Mouse (Mus musculus) adrenal gland, postnatal 14 days (tissue): Measurements from ENCODE around the gene Gm2237. TPM values are rescaled to one million over a fixed set of nuclear protein-coding genes. Genes with fewer than 3 reads are reported as not detected.
A peak's percentile ranks its signal among the peaks of the same experiment; 100 is the strongest.
"Not testable (repeated sequence)": the region's sequence is repeated elsewhere in the genome, so short reads cannot be mapped to it uniquely, and the experiment has no call there.

ENCODE experiments used
- DNase-seq: peaks from one replicate; pipeline ENCODE4 v3.0.0; 2021; ENCODE audit warnings: mixed read lengths
- long read RNA-seq, 2 experiments: library from polyadenylated mRNA; stranded (forward); transcript quantifications; one replicate each; pipeline ENCODE4 v2.0.0; 2021
- total RNA-seq: library from RNA; stranded (reverse); gene quantifications from 2 replicates; pipeline ENCODE4 v1.2.3, GENCODE M21; 2021

Gm2237 gene
- total RNA-seq: 1.9 and 2.1 TPM in 2 replicates
- long read RNA-seq, experiment 1, partial matches to known transcripts: 0 of 1 reads
- long read RNA-seq, experiment 1, other reads (novel, unspliced or antisense): 1 of 1 reads
- long read RNA-seq, experiment 2: 0 reads

DNA sequence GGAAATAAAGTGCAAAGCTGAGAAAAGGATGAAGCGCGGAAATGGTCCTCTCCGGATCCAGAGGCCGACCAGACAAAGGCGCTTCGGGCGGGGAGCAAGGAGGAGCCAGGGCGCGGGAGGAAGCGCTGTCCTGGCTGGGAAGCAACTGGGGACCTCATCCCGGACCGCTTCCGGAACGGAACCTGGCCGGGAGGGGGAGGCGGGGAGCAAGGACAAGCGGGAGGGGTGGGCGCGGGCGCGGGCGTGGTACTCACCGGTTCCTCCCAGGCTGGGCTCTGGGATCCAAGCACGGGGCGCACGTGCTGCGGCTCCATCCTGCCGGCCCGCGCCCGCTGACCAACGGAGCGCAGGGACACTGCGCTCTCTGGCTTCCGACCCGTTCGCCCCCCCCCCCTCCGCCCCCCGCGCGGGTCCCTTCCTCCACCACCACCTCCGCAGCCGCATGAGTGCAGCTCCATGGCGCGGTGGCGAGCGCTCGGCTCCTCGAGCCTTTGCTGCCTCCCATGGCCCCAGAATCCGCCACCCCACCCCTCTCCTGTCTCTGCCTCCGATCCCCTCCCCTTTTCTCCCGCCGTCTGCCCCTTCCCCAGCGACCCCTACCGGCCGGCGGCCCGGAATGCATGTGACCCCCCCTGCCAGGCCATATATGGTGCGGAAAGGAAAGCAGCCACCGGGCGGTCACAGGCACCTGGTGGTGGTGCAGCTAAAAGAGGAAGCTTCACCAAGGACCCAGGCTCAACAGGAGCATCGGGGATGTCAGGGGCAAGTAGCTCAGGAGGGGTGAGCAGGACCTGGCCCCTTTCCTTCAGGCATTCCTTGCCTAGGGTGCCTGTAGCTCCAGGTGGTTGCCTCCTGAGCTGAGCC lies at the start of gene Gm2237:
Gm2237 (minus strand) TSS at position 332 of the 864 bp plus-strand sequence.
- peak; percentile 44 for DNase-seq

DNA sequence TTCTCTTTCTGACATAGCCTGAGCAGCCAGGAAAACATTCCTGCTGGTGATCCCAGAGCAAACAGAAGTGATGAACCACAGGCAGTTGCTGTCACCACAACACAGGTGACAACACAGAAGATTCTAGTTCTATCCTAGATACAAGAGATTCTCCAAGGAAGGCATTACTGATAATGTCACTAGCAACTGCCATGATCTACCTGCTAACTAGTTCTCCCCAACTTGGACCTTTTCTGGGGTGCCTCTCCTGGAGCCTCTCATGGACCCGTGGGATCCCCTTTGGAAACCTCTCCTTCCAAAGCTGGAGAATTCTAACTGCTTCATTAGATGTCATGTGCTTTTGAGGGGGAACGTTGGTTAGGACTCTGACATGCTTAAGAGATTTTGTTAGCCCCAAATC lies 17.5 kb upstream of the Gm2237 start, which contains the start of gene Gm5458:
Gm5458 (minus strand) TSS at position 101 of the 400 bp plus-strand sequence.
- not testable (repeated sequence) for DNase-seq

- not testable (repeated sequence) for DNase-seq
These were observed 35.1 kb downstream of the Gm2237 start, which contains the start of gene Gm2244 for GRCm38 (mm10) chr14:19549863-19550262. Gm2244 (minus strand) TSS chr14:19549963.

Other genes with a start within 250 kb of the Gm2237 start
- 2.4 TPM in 1 of 2 replicates, not detected in the other for gene Gm21738, start 166.2 kb downstream of the Gm2237 start, total RNA-seq
- not detected in 2 replicates for gene Gm2244, start 35.2 kb downstream of the Gm2237 start, total RNA-seq
- gene Gm5458, start 17.4 kb upstream of the Gm2237 start, total RNA-seq: not detected in 2 replicates
- 44.7 and 46.2 TPM in 2 replicates for gene Nid2, start 166.1 kb upstream of the Gm2237 start, total RNA-seq
- 71.3 and 75.4 TPM in 2 replicates for gene Rtraf, start 238.7 kb upstream of the Gm2237 start, total RNA-seq